Mouse (Mus musculus) ES-E14 (cell line): Measurements from ENCODE around the gene Acr.

Source experiments
- CHD2 ChIP-seq: IDR thresholded peaks from 2 replicates; pipeline ENCODE4 v1.6.1; 2014; ENCODE audit warnings: mild to moderate bottlenecking, low read depth, low read length, inconsistent platforms
- ZC3H11A ChIP-seq: IDR thresholded peaks from 2 replicates; pipeline ENCODE4 v1.6.1; 2012; ENCODE audit warnings: low read depth, mild to moderate bottlenecking, inconsistent platforms, low read length, borderline replicate concordance
- ZNF384 ChIP-seq: IDR thresholded peaks from 2 replicates; pipeline ENCODE4 v1.6.1; 2012; ENCODE audit warnings: low read depth, low read length, inconsistent platforms

DNA sequence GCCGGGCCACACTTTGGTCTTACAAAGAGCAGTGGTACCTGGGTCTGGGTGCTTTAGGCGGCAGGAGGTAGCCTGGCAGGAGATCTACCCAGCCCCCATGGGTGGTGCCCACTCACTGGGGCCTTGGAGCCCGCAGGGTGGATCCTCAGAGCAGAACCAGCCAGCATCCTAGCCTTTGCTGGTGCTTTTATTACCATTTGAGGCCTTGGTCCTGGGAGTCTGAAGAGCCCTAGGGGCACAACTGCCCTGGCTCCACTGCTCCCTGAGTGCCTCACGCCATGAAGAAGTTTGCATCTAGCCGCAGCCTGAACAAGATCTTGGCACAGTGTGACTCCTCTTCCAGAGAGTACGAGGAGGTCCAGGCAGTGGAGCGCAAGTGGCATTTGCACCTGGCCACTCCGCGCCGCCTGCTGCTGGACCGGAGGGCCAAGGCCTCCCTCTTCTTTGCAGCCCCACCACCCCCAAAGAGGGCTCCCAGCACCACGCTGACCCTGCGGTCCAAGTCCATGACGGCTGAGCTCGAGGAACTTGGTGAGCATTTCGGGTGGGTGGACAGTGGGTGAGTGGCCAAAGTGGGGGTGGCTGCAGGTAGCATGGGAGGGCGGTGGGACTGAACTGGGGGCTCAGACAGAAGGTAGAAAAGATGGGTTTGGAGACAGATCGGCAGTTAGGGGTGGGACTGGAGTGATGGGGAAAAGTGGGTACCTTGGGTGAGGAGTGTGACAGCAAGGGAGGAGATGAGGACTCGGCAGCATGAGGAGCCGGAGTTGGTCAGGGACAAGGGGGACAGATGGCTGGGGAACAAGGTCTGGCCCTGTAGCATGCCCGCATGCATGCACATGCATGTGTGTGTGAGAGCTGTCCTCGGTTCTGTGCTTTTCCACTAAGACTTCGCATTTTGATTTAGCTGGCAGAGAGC, 34.9 kb upstream of the Acr start:
- no peak for TF ChIP-seq CHD2
- TF ChIP-seq ZC3H11A, result no peak
- TF ChIP-seq ZNF384, result no peak
